Mouse (Mus musculus) megakaryocyte, embryonic 14.5 days (primary cell): ENCODE results near the gene Cct7. TPM values are rescaled to one million over a fixed set of nuclear protein-coding genes. Genes with fewer than 3 reads are reported as not detected.
"Not testable (repeated sequence)": the region's sequence is repeated elsewhere in the genome, so short reads cannot be mapped to it uniquely, and the experiment has no call there.

Experiments used
- H3K27me3 ChIP-seq: replicated peaks from 2 replicates; pipeline ENCODE3; 2012; ENCODE audit warnings: inconsistent platforms
- H3K36me3 ChIP-seq: replicated peaks from 2 replicates; pipeline ENCODE3; 2012; ENCODE audit warnings: low read length, inconsistent platforms, mixed read lengths
- H3K4me1 ChIP-seq: 2 replicates; pipeline ENCODE4 v1.6.1; 2012; ENCODE audit warnings: inconsistent platforms
- H3K4me3 ChIP-seq: replicated peaks from 2 replicates; pipeline ENCODE3; 2012; ENCODE audit warnings: moderate library complexity, mild to moderate bottlenecking, inconsistent platforms
- H3K9me3 ChIP-seq: 2 replicates; pipeline ENCODE4 v1.6.1; 2012; ENCODE audit warnings: inconsistent platforms
- FLI1 ChIP-seq: IDR thresholded peaks from 2 replicates; pipeline ENCODE4 v1.6.1; 2012; ENCODE audit warnings: low read length, inconsistent platforms, mixed read lengths
- GATA1 ChIP-seq: IDR thresholded peaks from 3 replicates; pipeline ENCODE4 v1.6.1; 2012; ENCODE audit warnings: mixed read lengths, low read length, inconsistent platforms, borderline replicate concordance
- polyA plus RNA-seq: library from polyadenylated mRNA; stranded (reverse); fragments of >175 nt; gene quantifications from 2 replicates; pipeline ENCODE4 v1.2.3, GENCODE M21; 2012; ENCODE audit warnings: low replicate concordance; ENCODE audit not compliant: insufficient read depth

The Cct7 gene
- polyA plus RNA-seq, 1 experiment, result 36.0 TPM

DNA sequence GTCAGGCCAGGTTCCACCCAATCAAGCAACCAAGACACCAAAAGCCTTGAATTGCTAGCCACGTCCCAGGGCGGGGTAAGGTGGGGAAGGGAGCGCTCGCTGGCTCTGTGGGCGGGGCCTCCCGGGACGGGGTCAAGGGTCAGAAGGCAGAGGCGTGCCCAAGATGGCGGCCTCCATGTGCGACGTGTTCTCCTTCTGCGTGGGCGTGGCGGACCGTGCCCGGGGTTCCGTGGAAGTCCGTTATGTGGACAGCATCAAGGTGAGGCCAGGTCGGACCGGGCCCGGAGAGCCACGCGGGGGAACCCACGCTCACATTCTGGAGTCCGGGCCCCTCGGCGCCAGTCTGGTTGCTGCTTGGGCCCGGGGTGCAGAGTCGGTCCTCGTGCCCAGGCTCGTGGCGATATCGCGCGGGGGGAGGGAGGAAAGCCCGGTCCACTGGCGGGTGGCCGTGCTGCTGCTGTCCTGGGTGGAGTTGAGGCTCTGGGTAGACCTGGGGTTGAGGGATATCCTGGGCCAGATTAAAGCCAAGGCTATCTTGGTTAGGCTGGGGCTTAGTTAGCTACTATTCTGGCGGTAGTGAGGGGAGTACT is 19.4 kb upstream of the Cct7 start, which contains the start of gene Smyd5:
Gene Smyd5 (plus strand): TSS at position 148 of the 590 bp plus-strand sequence.
- Histone ChIP-seq H3K9me3 (no peaks in the 10 kb centered on the region), H3K27me3 (peaks cover 20% of the 10 kb centered on the region), H3K4me3 (peak within 1 kb of the TSS; percentile 92), H3K4me1 (peaks cover 37% of the 10 kb centered on the region), H3K36me3 (no peaks in the 10 kb centered on the region)
- TF ChIP-seq GATA1, result no peak
- TF ChIP-seq FLI1, result no peak

DNA sequence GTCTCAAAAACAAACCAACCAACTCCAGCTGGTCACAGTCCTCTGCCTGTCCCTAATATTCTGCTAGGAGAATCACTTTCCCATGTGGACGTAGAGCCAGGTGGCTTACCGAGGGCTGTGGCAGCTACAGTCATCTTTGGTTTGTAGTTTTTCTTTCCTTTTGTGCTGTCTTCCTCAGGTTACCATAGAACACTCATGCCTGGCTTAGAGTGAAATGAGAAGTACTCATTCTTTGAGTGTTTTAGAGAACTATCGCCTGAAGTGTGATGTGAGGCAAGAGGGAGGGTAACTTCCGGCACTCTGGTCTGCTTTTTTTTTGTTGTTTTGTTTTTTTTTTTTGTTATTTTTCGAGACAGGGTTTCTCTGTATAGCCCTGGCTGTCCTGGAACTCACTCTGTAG is 17.4 kb upstream of the Cct7 start:
- no peak overlapping the region for H3K4me3 ChIP-seq
- 0 out of 2 replicates have a peak, but pooled peaks cover 3% of the 10 kb centered on the region for H3K9me3 ChIP-seq
- peaks cover 41% of the 10 kb centered on the region for H3K4me1 ChIP-seq
- peaks cover 11% of the 10 kb centered on the region for H3K27me3 ChIP-seq
- peaks cover 10% of the 10 kb centered on the region for H3K36me3 ChIP-seq
- TF ChIP-seq GATA1, result no peak

DNA sequence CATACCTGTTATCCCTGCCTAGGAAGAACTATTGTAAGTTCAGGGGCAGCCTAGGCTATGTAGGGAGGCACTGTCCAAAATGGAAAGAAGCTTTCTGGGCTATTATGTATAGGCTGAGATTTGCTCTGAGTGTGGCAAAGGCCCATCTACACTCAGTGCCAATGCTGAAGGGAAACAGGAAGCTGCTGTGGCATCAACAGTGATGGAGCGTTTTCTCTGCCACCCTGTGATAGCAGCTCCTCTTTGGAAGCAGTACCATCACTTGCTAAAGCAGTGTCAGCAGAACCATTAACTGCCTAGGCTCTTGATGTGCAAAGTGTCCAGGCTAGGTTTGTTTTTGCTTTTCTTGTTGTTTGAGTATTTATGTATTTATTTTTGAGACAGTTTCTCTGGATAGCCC is 15.1 kb upstream of the Cct7 start:
- Histone ChIP-seq H3K4me3 (no peak overlapping the region), H3K36me3 (peaks cover 34% of the 10 kb centered on the region), H3K4me1 (peaks cover 41% of the 10 kb centered on the region), H3K27me3 (peaks cover 6% of the 10 kb centered on the region), H3K9me3 (0 out of 2 replicates have a peak, but pooled peaks cover 8% of the 10 kb centered on the region)
- TF ChIP-seq FLI1 (no peak), GATA1 (no peak)

DNA sequence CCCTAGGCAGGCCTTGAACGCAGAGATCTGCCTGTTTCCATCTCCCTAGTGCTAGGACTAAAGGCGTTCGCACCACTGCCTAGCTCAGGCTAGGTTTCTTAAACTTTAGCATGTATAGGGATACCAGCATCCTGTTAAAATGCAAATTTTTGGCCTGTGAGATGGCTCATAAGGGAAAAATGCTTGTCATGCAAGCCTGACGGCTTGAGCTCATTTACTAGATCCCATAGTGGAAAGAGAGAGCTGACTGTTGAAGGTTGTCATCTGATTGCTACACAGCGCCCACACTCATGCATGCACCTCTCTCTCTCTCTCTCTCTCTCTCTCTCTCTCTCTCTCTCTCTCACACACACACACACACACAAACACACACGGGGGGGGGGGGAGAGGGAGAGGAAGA is 14.7 kb upstream of the Cct7 start:
- H3K27me3 ChIP-seq, result peaks cover 6% of the 10 kb centered on the region
- H3K4me3 ChIP-seq, result no peak overlapping the region
- peaks cover 38% of the 10 kb centered on the region for H3K4me1 ChIP-seq
- TF ChIP-seq FLI1 (no peak), GATA1 (no peak)
- H3K9me3 ChIP-seq, result 0 out of 2 replicates have a peak, but pooled peaks cover 8% of the 10 kb centered on the region
- peaks cover 38% of the 10 kb centered on the region for H3K36me3 ChIP-seq

DNA sequence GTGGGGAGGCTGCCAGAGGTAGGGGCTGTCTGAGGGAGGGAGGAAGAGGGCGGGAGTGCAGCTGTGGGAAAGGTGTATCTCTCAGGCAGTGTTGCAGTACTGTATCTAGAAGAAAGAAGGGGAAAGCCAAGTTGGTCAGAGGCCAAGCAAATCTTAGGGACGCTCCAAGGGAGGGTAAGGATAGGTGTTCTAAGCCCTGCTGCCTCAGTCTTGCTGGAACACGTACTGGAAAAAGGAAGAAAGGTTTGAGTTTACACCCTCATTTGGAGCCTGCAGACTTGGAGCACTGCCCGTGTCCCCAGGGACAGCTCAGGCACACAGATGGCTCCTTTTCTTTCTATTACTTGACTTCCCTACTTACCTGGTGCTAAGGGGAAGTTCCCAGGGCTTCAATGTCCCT is 10.2 kb upstream of the Cct7 start:
- Histone ChIP-seq H3K4me1 (peaks cover 38% of the 10 kb centered on the region), H3K36me3 (peaks cover 73% of the 10 kb centered on the region), H3K27me3 (peaks cover 6% of the 10 kb centered on the region), H3K9me3 (0 out of 2 replicates have a peak, but pooled peaks cover 8% of the 10 kb centered on the region), H3K4me3 (no peak overlapping the region)
- TF ChIP-seq FLI1 (no peak), GATA1 (no peak)

DNA sequence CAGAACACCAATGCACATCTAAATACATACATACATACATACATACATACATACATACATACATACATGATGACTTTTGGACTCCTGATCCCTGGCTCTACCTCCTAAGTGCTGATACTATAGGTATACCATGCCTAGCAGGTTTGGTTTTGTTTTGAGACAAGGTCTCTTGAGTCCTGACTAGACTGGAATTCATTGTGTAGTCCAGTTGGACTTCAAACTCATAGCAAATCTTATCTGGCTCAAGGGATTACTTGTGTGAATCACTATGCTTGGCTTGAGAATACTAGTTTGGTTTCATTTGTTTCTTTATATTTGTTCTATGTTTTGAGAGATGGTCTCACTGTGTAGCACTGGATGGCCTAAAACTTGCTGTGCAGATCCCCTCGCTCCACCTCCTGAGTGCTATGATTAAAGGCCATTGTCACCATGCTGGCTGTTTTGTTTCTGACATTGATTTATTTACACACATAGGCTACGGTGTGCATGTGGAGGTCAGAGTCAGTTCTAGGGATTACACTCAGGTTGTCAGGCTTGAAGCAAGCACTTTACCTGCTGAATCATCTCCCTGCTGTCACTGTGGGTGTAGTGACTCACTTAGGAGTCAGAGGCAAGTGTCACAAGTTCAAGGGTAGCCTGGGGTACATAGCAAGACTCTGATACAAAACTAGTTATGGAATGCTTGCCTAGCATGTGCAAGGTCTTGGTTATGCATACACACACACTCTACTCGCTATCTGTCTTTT is 7.7 kb upstream of the Cct7 start:
- TF ChIP-seq GATA1 (no peak), FLI1 (no peak)
- Histone ChIP-seq H3K4me3 (no peak overlapping the region), H3K36me3 (peaks cover 90% of the 10 kb centered on the region), H3K4me1 (peaks cover 31% of the 10 kb centered on the region), H3K9me3 (0 out of 2 replicates have a peak, but pooled peaks cover 6% of the 10 kb centered on the region), H3K27me3 (peaks cover 1% of the 10 kb centered on the region)

DNA sequence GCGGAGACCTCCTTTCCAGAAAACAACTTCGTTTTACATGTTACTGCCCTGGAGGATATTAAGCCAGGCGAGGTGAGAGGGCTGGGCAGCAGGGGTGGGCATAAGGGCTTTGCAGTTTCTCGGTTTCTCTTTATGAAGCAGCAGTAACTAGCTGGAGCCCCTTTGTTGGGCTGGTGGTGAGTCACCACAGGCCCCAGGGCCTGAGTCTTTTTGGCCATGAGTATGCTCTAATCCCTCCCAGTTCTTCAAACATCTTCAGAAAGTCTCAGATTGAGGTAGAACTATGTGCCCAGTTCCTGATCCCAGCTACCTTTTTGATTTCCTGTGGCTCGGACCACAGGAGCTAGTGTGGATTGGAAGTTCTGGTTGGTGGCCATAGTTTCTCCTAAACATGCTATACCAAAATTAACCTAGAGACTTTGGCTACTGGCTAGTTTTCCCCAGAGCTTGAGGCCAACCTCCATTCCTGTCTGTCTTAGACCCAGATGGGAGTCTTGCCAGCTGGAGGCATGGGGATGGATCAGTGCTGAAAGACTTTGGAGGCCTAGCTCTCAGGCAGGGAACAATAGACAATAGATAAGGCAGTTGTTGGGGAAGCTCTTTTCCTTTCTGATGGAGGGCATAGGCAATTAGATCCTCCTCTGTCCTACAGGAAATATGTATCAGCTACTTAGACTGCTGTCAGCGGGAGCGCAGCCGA is 6.9 kb upstream of the Cct7 start:
- Histone ChIP-seq H3K27me3 (no peaks in the 10 kb centered on the region), H3K9me3 (no peaks in the 10 kb centered on the region), H3K4me1 (peaks cover 31% of the 10 kb centered on the region), H3K36me3 (peaks cover 85% of the 10 kb centered on the region), H3K4me3 (no peak overlapping the region)
- TF ChIP-seq GATA1 (no peak), FLI1 (no peak)

DNA sequence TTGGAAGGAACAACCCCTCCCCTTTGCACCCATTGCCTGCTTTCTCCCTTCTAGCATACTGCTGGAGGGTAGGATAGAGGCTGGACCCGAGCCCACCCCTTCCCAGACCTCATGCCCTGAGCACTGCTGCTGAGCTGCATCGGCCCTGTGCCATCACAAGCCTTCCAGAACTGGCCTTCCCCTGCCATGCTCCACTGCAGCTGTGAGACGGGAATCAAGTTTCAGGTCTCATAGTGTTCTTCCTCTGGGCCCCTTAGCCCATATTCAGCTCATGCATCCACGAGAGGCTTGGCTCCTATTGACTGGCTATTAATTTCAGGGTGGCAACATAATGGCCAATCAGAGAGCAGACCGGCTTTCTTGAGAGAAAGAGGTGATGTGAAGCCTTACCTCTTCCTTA is 6.0 kb upstream of the Cct7 start:
- H3K27me3 ChIP-seq, result no peaks in the 10 kb centered on the region
- H3K4me1 ChIP-seq, result peaks cover 31% of the 10 kb centered on the region
- H3K4me3 ChIP-seq, result no peak overlapping the region
- TF ChIP-seq GATA1 (no peak), FLI1 (no peak)
- H3K36me3 ChIP-seq, result peaks cover 76% of the 10 kb centered on the region
- no peaks in the 10 kb centered on the region for H3K9me3 ChIP-seq

DNA sequence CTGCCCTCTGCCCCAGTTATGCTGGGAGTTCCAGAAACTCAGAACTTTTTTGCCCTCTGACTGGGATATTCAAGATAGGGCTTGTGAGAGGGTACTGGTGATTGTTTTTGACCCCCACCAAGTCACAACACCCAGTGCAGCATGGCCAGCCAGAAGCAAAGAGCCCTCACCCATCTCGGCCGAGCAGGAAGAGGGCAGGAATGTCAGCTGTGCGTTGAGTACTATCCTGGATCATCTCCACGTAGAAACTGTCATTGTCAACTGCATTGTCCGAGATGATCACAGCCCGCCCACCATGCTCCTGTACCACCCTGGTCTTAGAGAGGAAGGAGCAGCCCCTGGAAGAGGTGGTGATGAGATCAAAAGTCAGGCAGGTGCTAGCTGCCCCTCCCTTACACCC is 4.0 kb upstream of the Cct7 start:
- Histone ChIP-seq H3K9me3 (no peaks in the 10 kb centered on the region), H3K36me3 (peaks cover 56% of the 10 kb centered on the region), H3K4me3 (no peak overlapping the region), H3K27me3 (no peaks in the 10 kb centered on the region), H3K4me1 (peaks cover 39% of the 10 kb centered on the region)
- TF ChIP-seq GATA1 (no peak), FLI1 (no peak)

DNA sequence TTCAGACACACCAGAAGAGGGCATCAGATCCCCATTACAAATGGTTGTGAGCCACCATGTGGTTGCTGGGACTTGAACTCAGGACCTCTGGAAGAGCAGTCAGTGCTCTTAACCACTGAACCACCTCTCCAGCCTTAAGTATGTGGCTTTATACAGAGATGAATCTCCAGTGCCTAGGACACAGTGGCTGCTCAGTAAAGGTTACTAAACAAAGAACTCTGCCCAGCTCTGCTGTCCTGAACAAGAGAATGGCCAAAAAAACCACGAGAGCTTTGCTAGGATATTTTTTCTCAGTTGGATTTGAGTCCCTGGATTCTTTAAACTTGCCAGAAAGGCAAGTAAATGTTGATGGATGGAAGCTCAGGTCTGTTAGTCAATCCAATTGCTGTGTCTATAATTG is 1.2 kb upstream of the Cct7 start:
- H3K9me3 ChIP-seq, H3K27me3 ChIP-seq: not testable (repeated sequence)
- Histone ChIP-seq H3K4me1 (peaks cover 43% of the 10 kb centered on the region), H3K4me3 (peak overlapping the region; percentile 100), H3K36me3 (peaks cover 38% of the 10 kb centered on the region)
